19 mouse cellular contexts compared by ENCODE assay signal in genomic region chr7:40671068-40671467, GRCm38 (mm10).
A peak's percentile ranks its signal among the peaks of the same experiment; 100 is the strongest.
DNase-seq lines count a peak whose midpoint lies in the region; ATAC-seq and TF ChIP-seq lines count a peak whose summit lies in the region.
"Had no signal": no experiment of that assay in that cellular context is flagged by ENCODE, and none has a peak within 500 bp of the region (broad histone marks: within the 10 kb centered on the region; RNA-seq: fewer than 3 reads in every experiment).

No protein-coding gene starts in this region.

- in situ Hi-C loops in ES-E14 (cut with MboI; ENCODE audit: low sequenced_read_pairs in 2 of 2, unreplicated experiment in 2 of 2), result loop anchor here (25.0 kb wide), 2 partner anchors 359 to 809 kb away; no protein-coding TSS in a partner anchor

- 97% methylated on average over 4 of the region's 4 CpGs for WGBS in kidney, adult 2 months
- WGBS in kidney, embryonic 14.5 days, result 94% methylated on average over 4 of the region's 4 CpGs
- WGBS in midbrain, postnatal 0 days, result 97% methylated on average over 4 of the region's 4 CpGs
- 98% methylated on average over 4 of the region's 4 CpGs for WGBS in midbrain, embryonic 14.5 days
- 95% methylated on average over 4 of the region's 4 CpGs for WGBS in midbrain, embryonic 10.5 days

- no peak for TF ChIP-seq CTCF in kidney, adult 2 months (conservative IDR thresholded peaks at IDR 0.05; ENCODE audit: insufficient read depth, insufficient read length, low read depth, low read length)
- peak; percentile 38 for TF ChIP-seq CTCF in midbrain, postnatal 0 days (IDR thresholded peaks at IDR 0.05)
- peak; percentile 21; the same call in 1 of the 2 replicates for TF ChIP-seq CTCF in brain, embryonic 14.5 days (IDR thresholded peaks at IDR 0.05; ENCODE audit: borderline replicate concordance, extremely low read depth, insufficient read depth, insufficient read length)

- no peaks in the 10 kb centered on the region for H3K9me3 ChIP-seq in kidney, embryonic 14.5 days (ENCODE audit: control insufficient read depth, low read length)
- H3K9me3 ChIP-seq in midbrain, postnatal 0 days (ENCODE audit: low read length), result no peaks in the 10 kb centered on the region
- H3K9me3 ChIP-seq in midbrain, embryonic 14.5 days (ENCODE audit: control insufficient read depth, low read length), result no peaks in the 10 kb centered on the region
- no peaks in the 10 kb centered on the region for H3K9me3 ChIP-seq in ES-E14 (ENCODE audit: control insufficient read depth, insufficient read depth, low read depth, low read length)
- no peaks in the 10 kb centered on the region for H3K9me3 ChIP-seq in midbrain, embryonic 10.5 days (replicated peaks)
- H3K9me3 ChIP-seq: heart, embryonic 12.5 days; limb, embryonic 13.5 days; liver, embryonic 15.5 days had no signal

- H3K36me3 ChIP-seq in kidney, adult 2 months (ENCODE audit: control insufficient read depth, insufficient read depth, low read length), result no peaks in the 10 kb centered on the region
- no peaks in the 10 kb centered on the region for H3K36me3 ChIP-seq in kidney, embryonic 14.5 days (ENCODE audit: control insufficient read depth, insufficient read depth, low read length)
- no peaks in the 10 kb centered on the region for H3K36me3 ChIP-seq in midbrain, postnatal 0 days (ENCODE audit: insufficient read depth, low read length)
- no peaks in the 10 kb centered on the region for H3K36me3 ChIP-seq in midbrain, embryonic 14.5 days (ENCODE audit: control insufficient read depth, insufficient read depth, low read length)
- no peaks in the 10 kb centered on the region for H3K36me3 ChIP-seq in ES-E14 (ENCODE audit: control insufficient read depth, insufficient read depth, low read length, poor library complexity, severe bottlenecking)
- no peaks in the 10 kb centered on the region for H3K36me3 ChIP-seq in midbrain, embryonic 10.5 days
- H3K36me3 ChIP-seq: heart, embryonic 12.5 days; limb, embryonic 13.5 days; liver, embryonic 15.5 days had no signal

- no peaks in the 10 kb centered on the region; the same call in 1 of the 2 replicates for H3K4me1 ChIP-seq in kidney, adult 2 months (ENCODE audit: control insufficient read depth, insufficient read depth, low read length)
- no peaks in the 10 kb centered on the region for H3K4me1 ChIP-seq in kidney, embryonic 14.5 days (ENCODE audit: control insufficient read depth, insufficient read depth, low read length)
- no peaks in the 10 kb centered on the region for H3K4me1 ChIP-seq in midbrain, postnatal 0 days (ENCODE audit: insufficient read depth, low read length)
- no peaks in the 10 kb centered on the region for H3K4me1 ChIP-seq in midbrain, embryonic 14.5 days (ENCODE audit: control insufficient read depth, insufficient read depth, low read length)
- no peaks in the 10 kb centered on the region for H3K4me1 ChIP-seq in ES-E14 (ENCODE audit: control insufficient read depth in 2 of 2, insufficient read depth in 2 of 2, low read length in 2 of 2, poor library complexity in 1 of 2)
- peaks cover 6% of the 10 kb centered on the region for H3K4me1 ChIP-seq in midbrain, embryonic 10.5 days
- H3K4me1 ChIP-seq: heart, embryonic 12.5 days; limb, embryonic 13.5 days; liver, embryonic 15.5 days had no signal

- no peaks in the 10 kb centered on the region for H3K27me3 ChIP-seq in kidney, adult 2 months (replicated peaks; ENCODE audit: control insufficient read depth, insufficient read depth, low read length)
- no peaks in the 10 kb centered on the region for H3K27me3 ChIP-seq in kidney, embryonic 14.5 days (ENCODE audit: control insufficient read depth, insufficient read depth, low read length)
- no peaks in the 10 kb centered on the region for H3K27me3 ChIP-seq in midbrain, postnatal 0 days (ENCODE audit: insufficient read depth, low read length)
- H3K27me3 ChIP-seq in midbrain, embryonic 14.5 days (ENCODE audit: control insufficient read depth, insufficient read depth, low read length), result no peaks in the 10 kb centered on the region
- H3K27me3 ChIP-seq in midbrain, embryonic 10.5 days (ENCODE audit: low read depth, poor library complexity, severe bottlenecking), result no peaks in the 10 kb centered on the region
- H3K27me3 ChIP-seq: heart, embryonic 12.5 days; limb, embryonic 13.5 days; liver, embryonic 15.5 days had no signal

- no peak overlapping the region for H3K27ac ChIP-seq in kidney, adult 2 months (ENCODE audit: insufficient read depth, low read depth, low read length)
- H3K27ac ChIP-seq in kidney, embryonic 14.5 days (ENCODE audit: low read depth, low read length), result no peak overlapping the region
- no peak overlapping the region for H3K27ac ChIP-seq in midbrain, postnatal 0 days (ENCODE audit: low read depth, low read length)
- no peak overlapping the region for H3K27ac ChIP-seq in midbrain, embryonic 14.5 days (replicated peaks; ENCODE audit: low read depth, low read length)
- H3K27ac ChIP-seq in ES-E14 (ENCODE audit: insufficient read depth, low read depth, low read length, poor library complexity, severe bottlenecking), result no peak overlapping the region
- H3K27ac ChIP-seq in midbrain, embryonic 10.5 days (replicated peaks), result no peak overlapping the region
- H3K27ac ChIP-seq: limb, embryonic 13.5 days; liver, embryonic 15.5 days had no signal

- H3K4me3 ChIP-seq in kidney, adult 2 months (ENCODE audit: insufficient read depth, low read depth, low read length), result no peak overlapping the region
- no peak overlapping the region for H3K4me3 ChIP-seq in kidney, embryonic 14.5 days (ENCODE audit: low read length)
- H3K4me3 ChIP-seq in midbrain, postnatal 0 days (ENCODE audit: low read depth, low read length), result no peak overlapping the region
- H3K4me3 ChIP-seq in midbrain, embryonic 14.5 days (replicated peaks; ENCODE audit: low read depth, low read length), result no peak overlapping the region
- H3K4me3 ChIP-seq in ES-E14 (ENCODE audit: insufficient read depth in 1 of 2, low read depth in 1 of 2, low read length in 2 of 2, poor library complexity in 1 of 2, severe bottlenecking in 1 of 2), result no peak overlapping the region
- H3K4me3 ChIP-seq in midbrain, embryonic 10.5 days, result no peak overlapping the region
- H3K4me3 ChIP-seq: heart, embryonic 12.5 days; limb, embryonic 13.5 days; liver, embryonic 15.5 days had no signal

- TF ChIP-seq POLR2A in kidney, adult 2 months (IDR thresholded peaks at IDR 0.05; ENCODE audit: low read depth, low read length), result no peak
- no peak for TF ChIP-seq POLR2A in brain, embryonic 14.5 days (IDR thresholded peaks at IDR 0.05; ENCODE audit: borderline replicate concordance, extremely low read depth, insufficient read depth, insufficient read length, poor library complexity, severe bottlenecking)

- no peak overlapping the region for H3K4me2 ChIP-seq in kidney, embryonic 14.5 days (replicated peaks; ENCODE audit: low read depth, low read length)
- H3K4me2 ChIP-seq in midbrain, postnatal 0 days (ENCODE audit: low read depth, low read length, poor library complexity, severe bottlenecking), result no peak overlapping the region
- no peak overlapping the region for H3K4me2 ChIP-seq in midbrain, embryonic 14.5 days (ENCODE audit: low read length)
- H3K4me2 ChIP-seq: heart, embryonic 12.5 days; limb, embryonic 13.5 days; liver, embryonic 15.5 days; midbrain, embryonic 11.5 days had no signal

- ATAC-seq in kidney, embryonic 14.5 days (ENCODE audit: low FRiP score, low TSS enrichment), result no peak
- ATAC-seq in midbrain, postnatal 0 days (ENCODE audit: low FRiP score), result no peak
- no peak for ATAC-seq in midbrain, embryonic 14.5 days (ENCODE audit: low FRiP score, low TSS enrichment)
- no peak for ATAC-seq in granulocyte monocyte progenitor cell, adult 5-6 weeks (replicated peaks; ENCODE audit: poor library complexity, severe bottlenecking)
- ATAC-seq: CD4-positive, CD25-positive, alpha-beta regulatory T cell, adult 4 months; inflammation-experienced regulatory T-cells, adult 6 months had no signal

- peak; percentile 46 for DNase-seq in kidney, adult 2 months
- DNase-seq in midbrain, postnatal 0 days (ENCODE audit: low spot score), result no peak
- DNase-seq in midbrain, embryonic 14.5 days, result no peak
- DNase-seq in ES-E14 (ENCODE audit: low read depth, low spot score), result peak; percentile 43
- DNase-seq in brain, embryonic 14.5 days (ENCODE audit: low read depth), result no peak
- no peak for DNase-seq in midbrain, embryonic 10.5 days (ENCODE audit: low spot score)
- DNase-seq: adrenal gland, postnatal 10 days; cerebellum, postnatal 36 days; gastrocnemius, postnatal 14 days; lung, postnatal 14 days; thymus, postnatal 14 days had no signal

- H3K9ac ChIP-seq in kidney, embryonic 14.5 days (ENCODE audit: low read depth, low read length), result no peak overlapping the region
- no peak overlapping the region for H3K9ac ChIP-seq in midbrain, postnatal 0 days (replicated peaks; ENCODE audit: low read length, poor library complexity, severe bottlenecking)
- H3K9ac ChIP-seq in midbrain, embryonic 14.5 days (replicated peaks; ENCODE audit: low read length), result no peak overlapping the region
- no peak overlapping the region for H3K9ac ChIP-seq in ES-E14 (ENCODE audit: insufficient read depth, low read depth, low read length, poor library complexity, severe bottlenecking)
- H3K9ac ChIP-seq: heart, embryonic 12.5 days; limb, embryonic 13.5 days; liver, embryonic 15.5 days had no signal

TF ChIP-seq in ES-E14, 5 proteins besides CTCF, POLR2A, EP300 and RAD21:
- no peak for TF ChIP-seq CHD2 (IDR thresholded peaks at IDR 0.05; ENCODE audit: low read depth, low read length)
- TF ChIP-seq HCFC1 (IDR thresholded peaks at IDR 0.05; ENCODE audit: borderline replicate concordance, insufficient read depth, low read length), result no peak
- TF ChIP-seq MAFK (IDR thresholded peaks at IDR 0.05; ENCODE audit: insufficient read depth, low read depth, low read length), result no peak
- no peak for TF ChIP-seq ZC3H11A (IDR thresholded peaks at IDR 0.05; ENCODE audit: borderline replicate concordance, low read depth, low read length)
TF ChIP-seq in ES-E14: peak in this region for 0.

Comparison
In these comparisons a context has a peak if more than half of its experiments do, and no peak if none do; other contexts are left out.
1. DNase-seq: peak in kidney, adult 2 months (single experiment) and ES-E14 (single experiment); none in midbrain, postnatal 0 days (single experiment), midbrain, embryonic 14.5 days (single experiment), brain, embryonic 14.5 days (single experiment) and midbrain, embryonic 10.5 days (single experiment).